Mouse (Mus musculus): ENCODE measurements around the gene Dst.

- TF ChIP-seq CTCF (IDR thresholded peaks at IDR 0.05; ENCODE audit: low read depth, low read length) (no peak), TAL1 (conservative IDR thresholded peaks at IDR 0.05; ENCODE audit: low read depth, low read length) (no peak), GATA1 (IDR thresholded peaks at IDR 0.05; ENCODE audit: borderline replicate concordance, low read length) (no peak), GATA2 (IDR thresholded peaks at IDR 0.05; ENCODE audit: borderline replicate concordance, low read depth, low read length) (no peak), POLR2AphosphoS5 (IDR thresholded peaks at IDR 0.05; ENCODE audit: insufficient replicate concordance, low read depth, low read length) (no peak)
Observed at GRCm38 (mm10) chr1:33996105-33996887, 88.3 kb downstream of the Dst start.
